Mouse (Mus musculus) heart, embryonic 11.5 days (tissue): ENCODE data around the gene Rapgef2. TPM values are rescaled to one million over a fixed set of nuclear protein-coding genes. Genes with fewer than 3 reads are reported as not detected.

Experiments used
- ATAC-seq: fragments of 200-750 bp; cut with Nextera tagmentation; replicated peaks from 2 replicates; pipeline ENCODE4 v1.8.0; 2017; ENCODE audit warnings: moderate library complexity; ENCODE audit not compliant: insufficient number of reproducible peaks, low FRiP score, low TSS enrichment
- H3K27ac ChIP-seq: fragments of 300-500 bp; sonication (generic); 2 replicates; pipeline ENCODE4 v1.5.1; 2014; ENCODE audit warnings: mild to moderate bottlenecking, low read depth, low read length
- H3K27me3 ChIP-seq: fragments of 300-500 bp; sonication (generic); 2 replicates; pipeline ENCODE4 v1.6.1; 2014; ENCODE audit warnings: mild to moderate bottlenecking, low read length, mixed read lengths; ENCODE audit not compliant: control insufficient read depth, insufficient read depth
- H3K36me3 ChIP-seq: fragments of 300-500 bp; sonication (generic); 2 replicates; pipeline ENCODE4 v1.6.1; 2014; ENCODE audit warnings: mild to moderate bottlenecking, low read length, moderate library complexity, mixed read lengths; ENCODE audit not compliant: control insufficient read depth, insufficient read depth
- H3K4me1 ChIP-seq: fragments of 300-500 bp; sonication (generic); 2 replicates; pipeline ENCODE4 v1.6.1; 2014; ENCODE audit warnings: low read length; ENCODE audit not compliant: control insufficient read depth, insufficient read depth
- H3K4me2 ChIP-seq: fragments of 300-500 bp; sonication (generic); 2 replicates; pipeline ENCODE4 v1.6.1; 2014; ENCODE audit warnings: mild to moderate bottlenecking, moderate library complexity
- H3K4me3 ChIP-seq: fragments of 300-500 bp; sonication (generic); 2 replicates; pipeline ENCODE4 v1.5.1; 2014; ENCODE audit warnings: low read depth, low read length
- H3K9ac ChIP-seq: fragments of 300-500 bp; sonication (generic); 2 replicates; pipeline ENCODE4 v1.6.1; 2014; ENCODE audit warnings: mild to moderate bottlenecking, low read depth, low read length, moderate library complexity
- H3K9me3 ChIP-seq: fragments of 300-500 bp; sonication (generic); replicated peaks from 2 replicates; pipeline ENCODE4 v1.6.1; 2016; ENCODE audit warnings: low read length; ENCODE audit not compliant: control insufficient read depth
- WGBS: fragments of 180-500 bp; shearing (Covaris S2); extraction: QIAGEN DNeasy Blood & Tissue Kit; methylation state at CpG from one replicate; pipeline ENCODE4 v1.1.7; 2014; ENCODE audit not compliant: insufficient replicate concordance; 5-methylcytosine and 5-hydroxymethylcytosine counted together
- polyA plus RNA-seq: library from polyadenylated mRNA; unstranded; fragments of >200 nt; fragmentation: Nextera tagmentation; extraction: Ambion mirVana; gene quantifications from 2 replicates; pipeline ENCODE4 v1.2.1, GENCODE M21; 2014

Gene Rapgef2
- polyA plus RNA-seq, 1 experiment from 2014 or later, result 5.9 TPM

- peak overlapping the region; percentile 8; the same call in 1 of the 2 replicates for H3K4me3 ChIP-seq
- H3K9ac ChIP-seq, result no peak overlapping the region
- H3K4me2 ChIP-seq, result peak overlapping the region; percentile 53
- no peak overlapping the region for H3K27ac ChIP-seq
- no peaks in the 10 kb centered on the region for H3K27me3 ChIP-seq
- WGBS, result 67% methylated on average over 6 of the region's 6 CpGs
- no peak for ATAC-seq
- H3K36me3 ChIP-seq, result no peaks in the 10 kb centered on the region
- no peaks in the 10 kb centered on the region for H3K9me3 ChIP-seq
- peaks cover 41% of the 10 kb centered on the region for H3K4me1 ChIP-seq
Measured at GRCm38 (mm10) chr3:79144085-79144484, 142.2 kb downstream of the Rapgef2 start.

GRCm38 (mm10) chr3:79139245-79139644 is 147.1 kb downstream of the Rapgef2 start:
- Histone ChIP-seq H3K27ac (0 out of 2 replicates have a peak overlapping the region, but pooled peaks have one; percentile 50), H3K4me3 (no peak overlapping the region), H3K4me2 (peak overlapping the region; percentile 29; the same call in 1 of the 2 replicates), H3K9me3 (no peaks in the 10 kb centered on the region), H3K9ac (no peak overlapping the region), H3K27me3 (no peaks in the 10 kb centered on the region), H3K36me3 (no peaks in the 10 kb centered on the region), H3K4me1 (peaks cover 24% of the 10 kb centered on the region)
- 41% methylated on average over 3 of the region's 3 CpGs for WGBS
- no peak for ATAC-seq

- H3K9me3 ChIP-seq, result no peaks in the 10 kb centered on the region
- no peak overlapping the region for H3K4me3 ChIP-seq
- no peak overlapping the region for H3K9ac ChIP-seq
- H3K27me3 ChIP-seq, result no peaks in the 10 kb centered on the region
- H3K36me3 ChIP-seq, result no peaks in the 10 kb centered on the region
- peaks cover 22% of the 10 kb centered on the region for H3K4me1 ChIP-seq
- ATAC-seq, result no peak
- H3K4me2 ChIP-seq, result no peak overlapping the region
- no peak overlapping the region for H3K27ac ChIP-seq
Measured at GRCm38 (mm10) chr3:79138601-79139000, 147.7 kb downstream of the Rapgef2 start.

- H3K27ac ChIP-seq, result no peak overlapping the region
- no peak overlapping the region for H3K9ac ChIP-seq
- H3K36me3 ChIP-seq, result no peaks in the 10 kb centered on the region
- WGBS, result 71% methylated on average over 3 of the region's 3 CpGs
- H3K9me3 ChIP-seq, result no peaks in the 10 kb centered on the region
- ATAC-seq, result no peak
- H3K4me2 ChIP-seq, result no peak overlapping the region
- no peak overlapping the region for H3K4me3 ChIP-seq
- 0 out of 2 replicates have a peak, but pooled peaks cover 4% of the 10 kb centered on the region for H3K4me1 ChIP-seq
- no peaks in the 10 kb centered on the region for H3K27me3 ChIP-seq
Measured at GRCm38 (mm10) chr3:79130991-79131390, 155.3 kb downstream of the Rapgef2 start.

GRCm38 (mm10) chr3:79129044-79129600 is 157.2 kb downstream of the Rapgef2 start:
- Histone ChIP-seq H3K9me3 (no peaks in the 10 kb centered on the region), H3K36me3 (no peaks in the 10 kb centered on the region), H3K4me3 (no peak overlapping the region), H3K4me2 (no peak overlapping the region), H3K27me3 (no peaks in the 10 kb centered on the region), H3K27ac (no peak overlapping the region), H3K9ac (no peak overlapping the region), H3K4me1 (0 out of 2 replicates have a peak, but pooled peaks cover 4% of the 10 kb centered on the region)
- no peak for ATAC-seq
- WGBS, result 53% methylated on average over 6 of the region's 6 CpGs

- 0 out of 2 replicates have a peak, but pooled peaks cover 4% of the 10 kb centered on the region for H3K4me1 ChIP-seq
- no peak overlapping the region for H3K27ac ChIP-seq
- no peaks in the 10 kb centered on the region for H3K9me3 ChIP-seq
- no peak overlapping the region for H3K4me3 ChIP-seq
- H3K36me3 ChIP-seq, result no peaks in the 10 kb centered on the region
- no peak for ATAC-seq
- no peaks in the 10 kb centered on the region for H3K27me3 ChIP-seq
- WGBS, result 75% methylated on average over 2 of the region's 2 CpGs
- no peak overlapping the region for H3K4me2 ChIP-seq
- H3K9ac ChIP-seq, result no peak overlapping the region
Measured at GRCm38 (mm10) chr3:79127797-79128196, 158.5 kb downstream of the Rapgef2 start.

GRCm38 (mm10) chr3:79126857-79127256 is 159.5 kb downstream of the Rapgef2 start:
- WGBS, result 81% methylated on average over 6 of the region's 6 CpGs
- H3K9me3 ChIP-seq, result no peaks in the 10 kb centered on the region
- no peak overlapping the region for H3K4me2 ChIP-seq
- no peak overlapping the region for H3K27ac ChIP-seq
- no peaks in the 10 kb centered on the region for H3K36me3 ChIP-seq
- no peaks in the 10 kb centered on the region for H3K27me3 ChIP-seq
- H3K4me3 ChIP-seq, result no peak overlapping the region
- H3K4me1 ChIP-seq, result 0 out of 2 replicates have a peak, but pooled peaks cover 4% of the 10 kb centered on the region
- no peak overlapping the region for H3K9ac ChIP-seq
- no peak for ATAC-seq

GRCm38 (mm10) chr3:79121391-79121790 is 164.9 kb downstream of the Rapgef2 start:
- Histone ChIP-seq H3K9ac (no peak overlapping the region), H3K4me2 (no peak overlapping the region), H3K27me3 (no peaks in the 10 kb centered on the region), H3K9me3 (no peaks in the 10 kb centered on the region), H3K4me3 (no peak overlapping the region), H3K36me3 (no peaks in the 10 kb centered on the region), H3K4me1 (no peaks in the 10 kb centered on the region), H3K27ac (no peak overlapping the region)
- WGBS, result 67% methylated on average over 7 of the region's 7 CpGs
- no peak for ATAC-seq

- H3K27me3 ChIP-seq, result no peaks in the 10 kb centered on the region
- WGBS, result 94% methylated on average over 12 of the region's 12 CpGs
- no peaks in the 10 kb centered on the region for H3K36me3 ChIP-seq
- no peaks in the 10 kb centered on the region for H3K9me3 ChIP-seq
- no peak overlapping the region for H3K4me2 ChIP-seq
- no peak overlapping the region for H3K4me3 ChIP-seq
- H3K9ac ChIP-seq, result no peak overlapping the region
- no peak for ATAC-seq
- no peaks in the 10 kb centered on the region for H3K4me1 ChIP-seq
- no peak overlapping the region for H3K27ac ChIP-seq
Measured at GRCm38 (mm10) chr3:79119983-79120382, 166.3 kb downstream of the Rapgef2 start.
